Mouse (Mus musculus): Measurements from ENCODE around the gene Iqsec1. TPM values are rescaled to one million over a fixed set of nuclear protein-coding genes. Genes with fewer than 3 reads are reported as not detected.
A peak's percentile ranks its signal among the peaks of the same experiment; 100 is the strongest.

Iqsec1 gene
- total and polyA plus RNA-seq, 3 experiments = 17.0 to 90.4 (median 83.5) TPM

DNA sequence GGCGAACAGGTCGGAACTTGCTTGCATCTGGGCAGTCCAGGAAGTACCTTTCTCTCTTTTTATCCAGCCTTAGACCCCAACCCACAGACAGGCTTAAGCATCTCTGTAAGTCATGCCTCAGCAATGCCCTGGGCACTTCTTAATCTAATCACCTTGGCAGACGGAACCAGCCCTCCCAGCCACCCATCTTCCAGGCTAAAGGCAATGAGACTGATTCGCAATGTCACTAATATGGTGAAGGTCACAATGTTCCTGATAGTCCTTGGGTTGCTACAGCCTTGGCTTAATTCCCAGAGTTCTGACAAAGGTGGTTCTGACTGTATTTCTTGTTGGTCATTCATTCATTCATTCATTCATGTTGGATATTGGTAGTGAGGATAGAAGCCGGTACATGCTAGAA, 378.2 kb downstream of the Iqsec1 start:
- H3K4me1 ChIP-seq (ENCODE audit: control insufficient read depth in 1 of 2, insufficient read depth in 2 of 2) = peaks cover 2 to 7% of the 10 kb centered on the region in 2 experiments; a peak in 2 of 4 replicates
- no peak overlapping the region for H3K27ac ChIP-seq (ENCODE audit: insufficient read depth, low read depth)

DNA sequence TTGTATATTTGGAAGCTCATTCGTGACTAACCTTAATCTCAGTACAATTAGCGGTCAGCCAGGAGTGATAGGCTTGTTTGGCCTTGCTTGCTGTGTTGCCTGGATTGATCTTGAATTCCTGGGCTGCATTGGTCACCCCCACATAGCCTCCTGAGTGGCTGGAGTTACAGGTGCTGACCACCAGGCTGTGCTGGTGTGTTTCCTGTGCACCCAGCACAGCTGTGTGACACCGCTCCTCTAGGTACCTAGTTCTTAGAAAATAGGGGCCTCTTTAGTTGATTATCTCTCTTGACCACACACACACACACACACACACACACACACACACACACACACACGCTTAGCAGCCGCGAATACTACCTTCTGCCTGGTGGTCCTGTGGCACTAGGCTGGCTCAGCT, 380.3 kb downstream of the Iqsec1 start:
- peaks cover 75% of the 10 kb centered on the region for H3K27me3 ChIP-seq (replicated peaks)
- H3K36me3 ChIP-seq (replicated peaks in 1 of 2; ENCODE audit: control insufficient read depth in 1 of 2, insufficient read depth in 1 of 2, low read length in 1 of 2) = no peaks in the 10 kb centered on the region
- no peak overlapping the region for H3K27ac ChIP-seq (ENCODE audit: insufficient read depth, low read depth)
- dilution Hi-C loops (cut with MboI; ENCODE audit: extremely low pct_ligation_motif_present, extremely low pct_unique_long_range_greater_than_20kb, low sequenced_read_pairs) = no loop called here
- no peaks in the 10 kb centered on the region for H3K79me2 ChIP-seq (replicated peaks; ENCODE audit: control insufficient read depth, extremely low read depth, insufficient read depth, poor library complexity, severe bottlenecking)
- no peak overlapping the region for H3K4me3 ChIP-seq (replicated peaks in 1 of 3; ENCODE audit: low read depth in 2 of 3, low read length in 2 of 3, poor library complexity in 1 of 3)
- in situ Hi-C loops (cut with MboI; ENCODE audit: low pct_ligation_motif_present, low pct_unique_long_range_greater_than_20kb, low sequenced_read_pairs) = no loop called here
- H3K9ac ChIP-seq (ENCODE audit: insufficient read depth, low read depth) = no peak overlapping the region
- no peaks in the 10 kb centered on the region for H3K9me3 ChIP-seq (replicated peaks; ENCODE audit: low read length)
- H3K4me1 ChIP-seq (ENCODE audit: control insufficient read depth in 1 of 2, insufficient read depth in 2 of 2) = peaks cover 2 to 15% of the 10 kb centered on the region in 2 experiments; a peak in 3 of 4 replicates
- no peak overlapping the region for H3K4me2 ChIP-seq (ENCODE audit: insufficient read depth, low read depth, poor library complexity, severe bottlenecking)
- DNase-seq (ENCODE audit: extremely low read depth) = no peak
- TF ChIP-seq MYC (IDR thresholded peaks at IDR 0.05; ENCODE audit: low read depth, low read length) (no peak), SMC3 (IDR thresholded peaks at IDR 0.05; ENCODE audit: low read depth, low read length) (peak; percentile 32), MEF2A (IDR thresholded peaks at IDR 0.05; ENCODE audit: borderline replicate concordance, low read depth, low read length) (no peak), ETS1 (conservative IDR thresholded peaks at IDR 0.05; ENCODE audit: low read depth, low read length) (no peak), CHD2 (IDR thresholded peaks at IDR 0.05; ENCODE audit: low read length) (no peak), MAX (IDR thresholded peaks at IDR 0.05; ENCODE audit: low read length) (no peak), CHD1 (IDR thresholded peaks at IDR 0.05; ENCODE audit: low read depth, low read length) (no peak), RAD21 (IDR thresholded peaks at IDR 0.05; ENCODE audit: low read depth, low read length) (peak; percentile 43), CTCF (conservative IDR thresholded peaks at IDR 0.05 in 1 of 2, IDR thresholded peaks at IDR 0.05 in 1 of 2; ENCODE audit: low read depth in 2 of 2, low read length in 2 of 2) (peak in 1 of 2 experiments; percentile 65; a peak in 2 of 4 replicates), PAX5 (IDR thresholded peaks at IDR 0.05; ENCODE audit: low read length) (no peak), USF2 (conservative IDR thresholded peaks at IDR 0.05; ENCODE audit: low read depth, low read length) (no peak), JUND (conservative IDR thresholded peaks at IDR 0.05; ENCODE audit: low read depth, low read length) (no peak)

More for the DNA sequence above, 378.2 kb downstream of the Iqsec1 start:
- no peak for TF ChIP-seq CTCF (conservative IDR thresholded peaks at IDR 0.05 in 1 of 2, IDR thresholded peaks at IDR 0.05 in 1 of 2; ENCODE audit: low read depth in 2 of 2, low read length in 2 of 2)
- no peak for TF ChIP-seq KAT2A (IDR thresholded peaks at IDR 0.05; ENCODE audit: insufficient replicate concordance, low read length)
- no peak for TF ChIP-seq EP300 (IDR thresholded peaks at IDR 0.05; ENCODE audit: low read length)
- no peak for TF ChIP-seq ZMIZ1 (IDR thresholded peaks at IDR 0.05; ENCODE audit: low read depth, low read length)
- TF ChIP-seq MXI1 (IDR thresholded peaks at IDR 0.05; ENCODE audit: low read depth, low read length) = no peak
- TF ChIP-seq GABPA (IDR thresholded peaks at IDR 0.05; ENCODE audit: insufficient replicate concordance, low read depth, low read length) = no peak
- TF ChIP-seq JUND (conservative IDR thresholded peaks at IDR 0.05; ENCODE audit: low read depth, low read length) = no peak
- no peak for TF ChIP-seq MAX (IDR thresholded peaks at IDR 0.05; ENCODE audit: low read length)
- TF ChIP-seq ZC3H11A (IDR thresholded peaks at IDR 0.05; ENCODE audit: low read depth, low read length) = no peak
- no peak for TF ChIP-seq ZNF384 (IDR thresholded peaks at IDR 0.05; ENCODE audit: low read depth, low read length)
- TF ChIP-seq TCF12 (IDR thresholded peaks at IDR 0.05; ENCODE audit: low read depth, low read length) = no peak
- no peak for TF ChIP-seq RAD21 (IDR thresholded peaks at IDR 0.05; ENCODE audit: low read depth, low read length)
- TF ChIP-seq BHLHE40 (IDR thresholded peaks at IDR 0.05; ENCODE audit: low read depth, low read length) = no peak
- Histone ChIP-seq H3K36me3 (replicated peaks in 1 of 2; ENCODE audit: control insufficient read depth in 1 of 2, insufficient read depth in 1 of 2, low read length in 1 of 2) (no peaks in the 10 kb centered on the region), H3K27me3 (replicated peaks) (peaks cover 79% of the 10 kb centered on the region), H3K79me2 (replicated peaks; ENCODE audit: control insufficient read depth, extremely low read depth, insufficient read depth, poor library complexity, severe bottlenecking) (no peaks in the 10 kb centered on the region), H3K9me3 (replicated peaks; ENCODE audit: low read length) (no peaks in the 10 kb centered on the region), H3K4me2 (ENCODE audit: insufficient read depth, low read depth, poor library complexity, severe bottlenecking) (no peak overlapping the region), H3K9ac (ENCODE audit: insufficient read depth, low read depth) (no peak overlapping the region), H3K4me3 (replicated peaks in 1 of 3; ENCODE audit: low read depth in 2 of 3, low read length in 2 of 3, poor library complexity in 1 of 3) (no peak overlapping the region)
- dilution Hi-C loops (cut with MboI; ENCODE audit: extremely low pct_ligation_motif_present, extremely low pct_unique_long_range_greater_than_20kb, low sequenced_read_pairs) (no loop called here), in situ Hi-C loops (cut with MboI; ENCODE audit: low pct_ligation_motif_present, low pct_unique_long_range_greater_than_20kb, low sequenced_read_pairs) (no loop called here)
- DNase-seq (ENCODE audit: extremely low read depth) = no peak
